Mouse (Mus musculus) heart, embryonic 14.5 days (tissue): ENCODE measurements around the gene D130043K22Rik. TPM values are rescaled to one million over a fixed set of nuclear protein-coding genes. Genes with fewer than 3 reads are reported as not detected.
"Not testable (repeated sequence)": the region's sequence is repeated elsewhere in the genome, so short reads cannot be mapped to it uniquely, and the experiment has no call there.

Experiments used
- ATAC-seq: fragments of 200-750 bp; cut with Nextera tagmentation; 2 replicates; pipeline ENCODE4 v1.8.0; 2017; ENCODE audit warnings: low read depth, moderate TSS enrichment; ENCODE audit not compliant: insufficient number of reproducible peaks, insufficient read depth, low FRiP score
- H3K27ac ChIP-seq, 2 experiments: fragments of 200-500 bp in 1 of 2; fragments of 300-500 bp in 1 of 2; sonication (generic) in 1 of 2; replicated peaks in 1 of 2; 2 replicates each; pipeline ENCODE4 v1.5.1; 2012 to 2014; ENCODE audit warnings: low read depth in 2 of 2, low read length in 2 of 2, control low read depth in 1 of 2, mild to moderate bottlenecking in 1 of 2, mixed read lengths in 1 of 2; ENCODE audit not compliant: control insufficient read depth in 1 of 2, insufficient read depth in 1 of 2
- H3K27me3 ChIP-seq: fragments of 300-500 bp; sonication (generic); 2 replicates; pipeline ENCODE4 v1.6.1; 2014; ENCODE audit warnings: mild to moderate bottlenecking, low read length, control low read depth; ENCODE audit not compliant: control insufficient read depth, insufficient read depth
- H3K36me3 ChIP-seq: fragments of 300-500 bp; sonication (generic); 2 replicates; pipeline ENCODE4 v1.6.1; 2014; ENCODE audit warnings: mild to moderate bottlenecking, control low read depth, low read length, mixed read lengths; ENCODE audit not compliant: control insufficient read depth, insufficient read depth
- H3K4me1 ChIP-seq, 2 experiments: fragments of 200-500 bp in 1 of 2; fragments of 300-500 bp in 1 of 2; sonication (generic) in 1 of 2; 2 replicates each; pipeline ENCODE4 v1.6.1; 2012 to 2014; ENCODE audit warnings: low read length in 2 of 2, control low read depth in 1 of 2, mixed read lengths in 1 of 2; ENCODE audit not compliant: control insufficient read depth in 2 of 2, insufficient read depth in 2 of 2
- H3K4me2 ChIP-seq: fragments of 300-500 bp; sonication (generic); 2 replicates; pipeline ENCODE4 v1.6.1; 2014; ENCODE audit warnings: mild to moderate bottlenecking, low read length
- H3K4me3 ChIP-seq, 2 experiments: fragments of 200-500 bp in 1 of 2; fragments of 300-500 bp in 1 of 2; sonication (generic) in 1 of 2; 2 replicates each; pipeline ENCODE4 v1.5.1; 2012 to 2014; ENCODE audit warnings: low read length in 2 of 2, mild to moderate bottlenecking in 2 of 2, control low read depth in 1 of 2, low read depth in 1 of 2, moderate library complexity in 1 of 2; ENCODE audit not compliant: control insufficient read depth in 1 of 2, insufficient read depth in 1 of 2
- H3K9ac ChIP-seq: fragments of 300-500 bp; sonication (generic); 2 replicates; pipeline ENCODE4 v1.6.1; 2014; ENCODE audit warnings: mild to moderate bottlenecking, low read length
- H3K9me3 ChIP-seq: fragments of 300-500 bp; sonication (generic); 2 replicates; pipeline ENCODE4 v1.6.1; 2016; ENCODE audit warnings: low read length, control low read depth; ENCODE audit not compliant: control insufficient read depth
- WGBS: fragments of 180-500 bp; shearing (Covaris S2); extraction: QIAGEN DNeasy Blood & Tissue Kit; methylation state at CpG from one replicate; pipeline ENCODE4 v1.1.7; 2014; 5-methylcytosine and 5-hydroxymethylcytosine counted together
- polyA plus RNA-seq: library from polyadenylated mRNA; unstranded; fragments of >200 nt; fragmentation: Nextera tagmentation; extraction: Ambion mirVana; gene quantifications from 2 replicates; pipeline ENCODE4 v1.2.1, GENCODE M21; 2014

D130043K22Rik gene
- polyA plus RNA-seq, 1 experiment from 2014 or later, result 0.04 TPM

DNA sequence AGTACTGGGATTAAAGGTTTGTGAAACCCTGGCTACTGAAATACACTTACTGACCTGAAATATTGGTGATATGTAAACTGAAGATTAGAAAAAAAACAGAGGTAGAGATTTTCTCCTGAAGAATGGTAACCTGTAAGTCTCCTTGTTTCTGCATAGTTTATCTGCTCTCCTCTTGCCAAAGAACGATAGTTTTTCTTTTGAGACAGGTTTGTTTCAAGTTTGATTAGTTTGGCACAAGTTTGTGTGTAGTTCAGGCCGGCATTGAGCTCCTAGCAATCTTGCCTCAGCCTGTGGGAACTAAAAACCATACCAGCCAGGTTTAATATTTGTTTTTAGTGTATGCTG is 12.2 kb upstream of the D130043K22Rik start:
- H3K4me2 ChIP-seq, result peak overlapping the region; percentile 91
- H3K9me3 ChIP-seq, result no peaks in the 10 kb centered on the region
- H3K9ac ChIP-seq, result peak overlapping the region; percentile 96
- H3K4me3 ChIP-seq, result peak overlapping the region; percentile 84 to 97
- WGBS, result 46% methylated on average over 2 of the region's 2 CpGs
- ATAC-seq, result no peak
- peaks cover 18% of the 10 kb centered on the region; the same call in 1 of the 2 replicates for H3K36me3 ChIP-seq
- peaks cover 0 to 24% of the 10 kb centered on the region in 2 experiments; a peak in 2 of 4 replicates for H3K4me1 ChIP-seq
- H3K27ac ChIP-seq, result no peak overlapping the region
- H3K27me3 ChIP-seq, result no peaks in the 10 kb centered on the region

DNA sequence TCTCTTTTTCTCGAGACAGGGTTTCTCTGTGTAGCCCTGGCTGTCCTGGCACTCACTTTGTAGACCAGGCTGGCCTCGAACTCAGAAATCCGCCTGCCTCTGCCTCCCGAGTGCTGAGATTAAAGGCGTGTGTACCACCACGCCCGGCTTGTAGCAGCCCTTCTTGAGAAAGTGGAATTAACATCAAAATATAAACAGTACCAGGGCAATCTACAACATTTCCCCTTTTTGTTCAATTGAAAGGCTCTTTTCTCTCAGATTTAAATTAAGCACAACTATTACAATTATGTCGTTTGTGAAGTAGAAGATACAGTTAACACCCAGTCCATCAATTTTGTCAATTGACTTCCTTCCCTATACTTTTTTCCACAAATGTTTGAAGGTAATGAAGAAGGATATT is 7.2 kb upstream of the D130043K22Rik start:
- not testable (repeated sequence) for ATAC-seq
- WGBS, result 92% methylated on average over 8 of the region's 8 CpGs

DNA sequence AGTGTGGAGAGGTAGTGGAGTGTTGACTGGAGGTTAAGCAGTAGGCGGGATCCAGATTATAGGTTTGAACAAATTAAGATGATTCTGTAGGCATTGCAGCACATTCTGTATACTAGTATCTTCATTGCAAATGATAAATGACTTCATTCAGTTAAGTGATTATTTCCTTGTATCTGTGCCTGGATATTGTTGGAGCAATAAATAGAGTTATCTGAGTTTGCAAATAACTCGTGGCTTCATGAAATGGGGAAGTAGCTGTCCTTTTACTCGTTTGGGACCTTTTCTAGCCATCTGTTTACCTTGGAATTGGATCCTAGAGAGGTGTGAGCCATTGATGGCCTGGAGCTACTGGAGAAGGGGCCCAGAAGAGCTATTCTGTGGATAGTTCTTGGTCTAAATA is 5.1 kb upstream of the D130043K22Rik start:
- Histone ChIP-seq H3K4me3 (no peak overlapping the region), H3K4me2 (no peak overlapping the region), H3K27ac (no peak overlapping the region), H3K4me1 (peaks cover 1 to 2% of the 10 kb centered on the region in 2 experiments; a peak in 2 of 4 replicates), H3K9me3 (no peaks in the 10 kb centered on the region), H3K27me3 (no peaks in the 10 kb centered on the region), H3K36me3 (peaks cover 51% of the 10 kb centered on the region), H3K9ac (no peak overlapping the region)
- no peak for ATAC-seq
- 71% methylated on average over 3 of the region's 3 CpGs for WGBS

More for the DNA sequence above, 7.2 kb upstream of the D130043K22Rik start:
- H3K9me3 ChIP-seq, H3K4me2 ChIP-seq, H3K4me3 ChIP-seq, H3K27me3 ChIP-seq, H3K9ac ChIP-seq, H3K27ac ChIP-seq: not testable (repeated sequence)
- Histone ChIP-seq H3K36me3 (peaks cover 54% of the 10 kb centered on the region), H3K4me1 (peaks cover 0 to 14% of the 10 kb centered on the region in 2 experiments; a peak in 2 of 4 replicates)

DNA sequence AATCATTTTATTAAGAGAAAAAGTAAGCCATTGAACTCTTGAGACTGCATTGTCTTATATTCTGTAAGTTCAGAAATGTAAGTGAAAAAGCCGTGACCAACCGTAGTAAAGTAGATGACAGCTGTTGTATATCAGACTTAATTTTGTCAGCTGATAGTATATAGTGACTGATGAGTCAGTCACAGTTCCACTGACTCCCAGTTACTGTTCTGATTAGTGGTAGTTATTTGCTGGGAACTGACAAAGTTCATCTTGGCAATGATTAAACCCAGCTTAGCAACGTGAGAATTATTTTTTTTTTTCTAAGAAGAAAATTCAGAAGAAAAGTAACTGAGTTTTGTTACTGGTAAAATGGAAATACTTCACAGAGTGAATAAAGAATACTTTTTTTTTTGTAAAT is 3.2 kb upstream of the D130043K22Rik start:
- H3K9me3 ChIP-seq, result no peaks in the 10 kb centered on the region
- no peak overlapping the region for H3K4me2 ChIP-seq
- H3K4me3 ChIP-seq, result no peak overlapping the region
- peaks cover 5 to 7% of the 10 kb centered on the region in 2 experiments; a peak in 2 of 4 replicates for H3K4me1 ChIP-seq
- no peak overlapping the region for H3K27ac ChIP-seq
- 73% methylated on average over 3 of the region's 3 CpGs for WGBS
- H3K36me3 ChIP-seq, result peaks cover 42% of the 10 kb centered on the region
- H3K27me3 ChIP-seq, result no peaks in the 10 kb centered on the region
- no peak for ATAC-seq
- no peak overlapping the region for H3K9ac ChIP-seq

GRCm38 (mm10) chr13:24849318-24849717 is 4.4 kb downstream of the D130043K22Rik start:
- Histone ChIP-seq H3K9me3 (no peaks in the 10 kb centered on the region), H3K9ac (no peak overlapping the region), H3K4me2 (no peak overlapping the region), H3K4me3 (no peak overlapping the region), H3K27ac (no peak overlapping the region), H3K36me3 (no peaks in the 10 kb centered on the region), H3K4me1 (peaks cover 5 to 7% of the 10 kb centered on the region in 2 experiments; a peak in 2 of 4 replicates), H3K27me3 (no peaks in the 10 kb centered on the region)
- 84% methylated on average over 4 of the region's 4 CpGs for WGBS
- ATAC-seq, result no peak

DNA sequence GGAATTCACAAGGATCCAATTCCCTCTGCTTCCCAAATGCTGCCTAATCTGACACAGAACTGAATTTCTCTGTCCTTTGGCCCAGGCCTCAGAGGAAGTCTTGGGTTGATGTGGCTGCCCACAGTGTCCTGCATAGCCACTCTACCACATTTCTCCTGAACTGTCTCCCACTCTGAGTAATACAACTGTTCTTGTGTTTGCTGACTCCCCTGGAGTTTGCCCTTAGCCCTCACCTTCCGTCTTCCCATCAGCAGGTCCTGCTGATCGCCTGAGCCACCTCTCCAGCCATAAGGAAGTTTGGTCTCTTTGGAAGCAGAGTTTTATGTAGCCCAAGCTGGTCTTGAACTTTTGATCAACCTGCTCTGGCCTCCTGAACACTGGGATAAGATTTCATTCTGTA is 7.1 kb downstream of the D130043K22Rik start:
- no peaks in the 10 kb centered on the region for H3K36me3 ChIP-seq
- ATAC-seq, result no peak

DNA sequence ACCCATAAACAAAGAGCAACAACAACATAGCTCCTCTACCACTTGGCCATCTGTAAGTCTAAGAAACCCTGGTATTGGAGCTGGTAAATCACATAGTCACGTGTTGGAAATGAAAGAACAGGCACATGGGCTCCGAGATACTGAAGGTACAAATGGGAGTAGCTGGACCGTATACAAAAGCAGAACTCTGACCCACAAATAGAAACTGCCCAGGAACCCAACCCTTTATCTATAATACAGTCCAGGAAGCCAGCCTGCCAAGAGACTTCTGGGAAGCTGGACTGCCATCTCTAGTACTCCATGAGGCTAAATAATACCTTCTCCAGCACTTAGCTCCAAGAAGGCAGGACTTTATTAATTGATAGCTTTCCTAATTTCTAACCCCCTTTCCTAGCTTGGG is 7.6 kb downstream of the D130043K22Rik start:
- Histone ChIP-seq H3K36me3 (no peaks in the 10 kb centered on the region), H3K4me3 (no peak overlapping the region), H3K27ac (no peak overlapping the region), H3K27me3 (no peaks in the 10 kb centered on the region), H3K4me1 (0 out of 4 replicates have a peak, but pooled peaks cover 0 to 3% of the 10 kb centered on the region in 2 experiments), H3K9ac (no peak overlapping the region), H3K4me2 (no peak overlapping the region), H3K9me3 (no peaks in the 10 kb centered on the region)
- ATAC-seq, result no peak
- 58% methylated on average over 3 of the region's 3 CpGs for WGBS

More for the DNA sequence above, 7.1 kb downstream of the D130043K22Rik start:
- Histone ChIP-seq H3K4me3 (no peak overlapping the region), H3K27me3 (no peaks in the 10 kb centered on the region), H3K9me3 (no peaks in the 10 kb centered on the region), H3K9ac (no peak overlapping the region), H3K27ac (no peak overlapping the region), H3K4me2 (no peak overlapping the region), H3K4me1 (no peaks in the 10 kb centered on the region)
- WGBS, result 76% methylated on average over 2 of the region's 2 CpGs

GRCm38 (mm10) chr13:24859115-24859514 is 14.2 kb downstream of the D130043K22Rik start:
- no peak for ATAC-seq
- Histone ChIP-seq H3K4me3 (no peak overlapping the region), H3K27me3 (no peaks in the 10 kb centered on the region)

More at GRCm38 (mm10) chr13:24859115-24859514, 14.2 kb downstream of the D130043K22Rik start:
- Histone ChIP-seq H3K4me1 (0 out of 4 replicates have a peak, but pooled peaks cover 0 to 6% of the 10 kb centered on the region in 2 experiments), H3K9me3 (no peaks in the 10 kb centered on the region), H3K27ac (no peak overlapping the region), H3K9ac (no peak overlapping the region), H3K4me2 (no peak overlapping the region), H3K36me3 (no peaks in the 10 kb centered on the region)
